Mouse (Mus musculus): ENCODE data around the gene Ankrd36.

Gene Ankrd36

GRCm38 (mm10) chr11:5702271-5702956 lies 132.9 kb downstream of the Ankrd36 start:
- Histone ChIP-seq H3K4me1 (replicated peaks; ENCODE audit: low read depth, low read length) (peaks cover 67% of the 10 kb centered on the region), H3K4me3 (replicated peaks; ENCODE audit: low read length) (no peak overlapping the region), H3K9me3 (ENCODE audit: low read length) (no peaks in the 10 kb centered on the region), H3K27me3 (ENCODE audit: insufficient read depth, low read length) (no peaks in the 10 kb centered on the region), H3K36me3 (ENCODE audit: insufficient read depth, low read length) (peaks cover 34% of the 10 kb centered on the region)
- TF ChIP-seq NANOG (IDR thresholded peaks at IDR 0.05; ENCODE audit: borderline replicate concordance, low read length): no peak
- no peak for TF ChIP-seq CTCF (conservative IDR thresholded peaks at IDR 0.05; ENCODE audit: low read length)
- TF ChIP-seq POU5F1 (IDR thresholded peaks at IDR 0.05; ENCODE audit: borderline replicate concordance, low read length): no peak

- Histone ChIP-seq H3K4me1 (replicated peaks; ENCODE audit: low read depth, low read length) (peaks cover 67% of the 10 kb centered on the region), H3K27me3 (ENCODE audit: insufficient read depth, low read length) (no peaks in the 10 kb centered on the region), H3K36me3 (ENCODE audit: insufficient read depth, low read length) (peaks cover 34% of the 10 kb centered on the region), H3K4me3 (replicated peaks; ENCODE audit: low read length) (0 out of 2 replicates have a peak overlapping the region, but pooled peaks have one; percentile 0), H3K9me3 (ENCODE audit: low read length) (no peaks in the 10 kb centered on the region)
- no peak for TF ChIP-seq CTCF (conservative IDR thresholded peaks at IDR 0.05; ENCODE audit: low read length)
- TF ChIP-seq POU5F1 (IDR thresholded peaks at IDR 0.05; ENCODE audit: borderline replicate concordance, low read length): no peak
- TF ChIP-seq NANOG (IDR thresholded peaks at IDR 0.05; ENCODE audit: borderline replicate concordance, low read length): no peak
These were observed 133.5 kb downstream of the Ankrd36 start for GRCm38 (mm10) chr11:5702957-5703332.

GRCm38 (mm10) chr11:5703341-5703740 lies 133.9 kb downstream of the Ankrd36 start:
- no peak for TF ChIP-seq NANOG (IDR thresholded peaks at IDR 0.05; ENCODE audit: borderline replicate concordance, low read length)
- TF ChIP-seq CTCF (conservative IDR thresholded peaks at IDR 0.05; ENCODE audit: low read length): 0 out of 2 replicates have a peak, but pooled peaks have one; percentile 6
- no peak overlapping the region for H3K4me3 ChIP-seq (replicated peaks; ENCODE audit: low read length)
- peaks cover 71% of the 10 kb centered on the region for H3K4me1 ChIP-seq (replicated peaks; ENCODE audit: low read depth, low read length)
- peaks cover 34% of the 10 kb centered on the region for H3K36me3 ChIP-seq (ENCODE audit: insufficient read depth, low read length)
- no peaks in the 10 kb centered on the region for H3K27me3 ChIP-seq (ENCODE audit: insufficient read depth, low read length)
- no peaks in the 10 kb centered on the region for H3K9me3 ChIP-seq (ENCODE audit: low read length)

GRCm38 (mm10) chr11:5705972-5706371 lies 136.5 kb downstream of the Ankrd36 start:
- Histone ChIP-seq H3K27me3 (ENCODE audit: insufficient read depth, low read length) (peaks cover 10% of the 10 kb centered on the region; the same call in 1 of the 2 replicates), H3K36me3 (ENCODE audit: insufficient read depth, low read length) (peaks cover 34% of the 10 kb centered on the region), H3K4me1 (replicated peaks; ENCODE audit: low read depth, low read length) (peaks cover 66% of the 10 kb centered on the region), H3K4me3 (replicated peaks; ENCODE audit: low read length) (peak overlapping the region; percentile 97), H3K9me3 (ENCODE audit: low read length) (no peaks in the 10 kb centered on the region)
- TF ChIP-seq CTCF (conservative IDR thresholded peaks at IDR 0.05; ENCODE audit: low read length): no peak
- no peak for TF ChIP-seq POU5F1 (IDR thresholded peaks at IDR 0.05; ENCODE audit: borderline replicate concordance, low read length)
- no peak for TF ChIP-seq NANOG (IDR thresholded peaks at IDR 0.05; ENCODE audit: borderline replicate concordance, low read length)

- TF ChIP-seq POU5F1 (IDR thresholded peaks at IDR 0.05; ENCODE audit: borderline replicate concordance, low read length) (no peak), CTCF (conservative IDR thresholded peaks at IDR 0.05; ENCODE audit: low read length) (no peak), NANOG (IDR thresholded peaks at IDR 0.05; ENCODE audit: borderline replicate concordance, low read length) (no peak)
- peaks cover 10% of the 10 kb centered on the region; the same call in 1 of the 2 replicates for H3K27me3 ChIP-seq (ENCODE audit: insufficient read depth, low read length)
- H3K4me1 ChIP-seq (replicated peaks; ENCODE audit: low read depth, low read length): peaks cover 61% of the 10 kb centered on the region
- peak overlapping the region; percentile 97 for H3K4me3 ChIP-seq (replicated peaks; ENCODE audit: low read length)
- no peaks in the 10 kb centered on the region for H3K9me3 ChIP-seq (ENCODE audit: low read length)
- peaks cover 34% of the 10 kb centered on the region for H3K36me3 ChIP-seq (ENCODE audit: insufficient read depth, low read length)
These were observed 137.5 kb downstream of the Ankrd36 start for GRCm38 (mm10) chr11:5706874-5707529.

- peaks cover 34% of the 10 kb centered on the region for H3K36me3 ChIP-seq (ENCODE audit: insufficient read depth, low read length)
- no peaks in the 10 kb centered on the region for H3K9me3 ChIP-seq (ENCODE audit: low read length)
- peaks cover 58% of the 10 kb centered on the region for H3K4me1 ChIP-seq (replicated peaks; ENCODE audit: low read depth, low read length)
- TF ChIP-seq POU5F1 (IDR thresholded peaks at IDR 0.05; ENCODE audit: borderline replicate concordance, low read length): no peak
- TF ChIP-seq NANOG (IDR thresholded peaks at IDR 0.05; ENCODE audit: borderline replicate concordance, low read length): no peak
- TF ChIP-seq CTCF (conservative IDR thresholded peaks at IDR 0.05; ENCODE audit: low read length): no peak
- H3K27me3 ChIP-seq (ENCODE audit: insufficient read depth, low read length): peaks cover 10% of the 10 kb centered on the region; the same call in 1 of the 2 replicates
- peak overlapping the region; percentile 97 for H3K4me3 ChIP-seq (replicated peaks; ENCODE audit: low read length)
These were observed 138.3 kb downstream of the Ankrd36 start for GRCm38 (mm10) chr11:5707530-5708353.

GRCm38 (mm10) chr11:5715179-5715578 lies 145.7 kb downstream of the Ankrd36 start:
- H3K36me3 ChIP-seq (ENCODE audit: insufficient read depth, low read length): peaks cover 44% of the 10 kb centered on the region
- H3K9me3 ChIP-seq (ENCODE audit: low read length): no peaks in the 10 kb centered on the region
- peaks cover 60% of the 10 kb centered on the region for H3K4me1 ChIP-seq (replicated peaks; ENCODE audit: low read depth, low read length)
- H3K4me3 ChIP-seq (replicated peaks; ENCODE audit: low read length): peak overlapping the region; percentile 72; the same call in 1 of the 2 replicates
- peaks cover 21% of the 10 kb centered on the region for H3K27me3 ChIP-seq (ENCODE audit: insufficient read depth, low read length)
- TF ChIP-seq POU5F1 (IDR thresholded peaks at IDR 0.05; ENCODE audit: borderline replicate concordance, low read length) (no peak), CTCF (conservative IDR thresholded peaks at IDR 0.05; ENCODE audit: low read length) (no peak), NANOG (IDR thresholded peaks at IDR 0.05; ENCODE audit: borderline replicate concordance, low read length) (no peak)

- Histone ChIP-seq H3K4me1 (replicated peaks; ENCODE audit: low read depth, low read length) (peaks cover 63% of the 10 kb centered on the region), H3K4me3 (replicated peaks; ENCODE audit: low read length) (peak within 1 kb of the TSS; percentile 72), H3K9me3 (ENCODE audit: low read length) (no peaks in the 10 kb centered on the region), H3K27me3 (ENCODE audit: insufficient read depth, low read length) (peaks cover 21% of the 10 kb centered on the region), H3K36me3 (ENCODE audit: insufficient read depth, low read length) (peaks cover 44% of the 10 kb centered on the region)
- TF ChIP-seq NANOG (IDR thresholded peaks at IDR 0.05; ENCODE audit: borderline replicate concordance, low read length) (no peak), POU5F1 (IDR thresholded peaks at IDR 0.05; ENCODE audit: borderline replicate concordance, low read length) (no peak), CTCF (conservative IDR thresholded peaks at IDR 0.05; ENCODE audit: low read length) (no peak)
These were observed 146.2 kb downstream of the Ankrd36 start, which contains the start of gene Mrps24 for GRCm38 (mm10) chr11:5715630-5716105. Mrps24 (minus strand) TSS chr11:5715680.

All from E14TG2a.4 (cell line).